Mouse (Mus musculus) layer of hippocampus, adult 2 months (tissue): ENCODE results near the gene Rapgef1. TPM values are rescaled to one million over a fixed set of nuclear protein-coding genes. Genes with fewer than 3 reads are reported as not detected.

ENCODE experiments used
- DNase-seq, 2 experiments: peaks; one replicate each; pipeline ENCODE4 v3.0.0; 2022; ENCODE audit warnings: low spot score in 2 of 2
- H3K27ac ChIP-seq: fragments of 200-600 bp; 2 replicates; pipeline ENCODE4 v1.8.1; 2022
- H3K4me3 ChIP-seq: fragments of 200-600 bp; 2 replicates; pipeline ENCODE4 v1.8.1; 2022; ENCODE audit warnings: mild to moderate bottlenecking
- CTCF ChIP-seq: fragments of 200-600 bp; conservative IDR thresholded peaks from 2 replicates; pipeline ENCODE4 v1.8.1; 2022; ENCODE audit warnings: antibody characterized with exemption, mild to moderate bottlenecking, moderate library complexity
- total RNA-seq, 2 experiments: library from RNA; stranded (reverse); gene quantifications; 2 replicates each; pipeline ENCODE4 v1.2.3; 2021

The Rapgef1 gene
- total RNA-seq, 2 experiments from 2014 or later, result 91.3 to 94.9 TPM

DNA sequence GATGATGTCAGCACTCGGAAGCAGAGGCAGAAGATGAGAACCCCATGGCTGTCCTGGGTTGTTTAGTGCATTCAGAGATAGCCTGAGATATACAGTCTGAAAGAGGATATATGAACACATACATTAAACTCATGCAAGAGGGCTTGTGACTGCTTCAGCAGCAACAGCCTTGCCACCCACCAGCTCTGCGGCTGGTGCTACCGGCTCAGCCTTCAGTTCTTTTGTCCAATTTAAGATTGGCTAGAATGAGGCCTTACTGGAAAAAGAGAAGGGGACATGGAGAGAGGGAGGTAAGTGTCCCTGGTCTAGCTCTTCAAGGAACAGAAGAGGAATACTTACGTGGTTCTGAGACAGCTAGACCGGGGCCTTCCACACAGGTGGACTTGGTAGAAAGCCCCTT lies 13.9 kb upstream of the Rapgef1 start:
- H3K27ac ChIP-seq, result no peak overlapping the region
- no peak for DNase-seq
- TF ChIP-seq CTCF, result no peak
- no peak overlapping the region for H3K4me3 ChIP-seq

- no peak overlapping the region for H3K27ac ChIP-seq
These were observed 13.1 kb upstream of the Rapgef1 start for GRCm38 (mm10) chr2:29606460-29606859.

GRCm38 (mm10) chr2:29617341-29617740 lies 2.2 kb upstream of the Rapgef1 start:
- Histone ChIP-seq H3K27ac (no peak overlapping the region), H3K4me3 (no peak overlapping the region)
- DNase-seq, result no peak
- TF ChIP-seq CTCF, result no peak

More at GRCm38 (mm10) chr2:29606460-29606859, 13.1 kb upstream of the Rapgef1 start:
- TF ChIP-seq CTCF, result no peak
- no peak overlapping the region for H3K4me3 ChIP-seq
- DNase-seq, result no peak

- Histone ChIP-seq H3K4me3 (no peak overlapping the region), H3K27ac (no peak overlapping the region)
- TF ChIP-seq CTCF, result no peak
- no peak for DNase-seq
These were observed 515 bp upstream of the Rapgef1 start for GRCm38 (mm10) chr2:29618926-29619483.

GRCm38 (mm10) chr2:29620301-29620827 lies 844 bp downstream of the Rapgef1 start:
- Histone ChIP-seq H3K27ac (peak overlapping the region; percentile 95), H3K4me3 (peak overlapping the region; percentile 93)
- TF ChIP-seq CTCF, result no peak
- DNase-seq, result no peak

GRCm38 (mm10) chr2:29621163-29621562 lies 1.6 kb downstream of the Rapgef1 start:
- TF ChIP-seq CTCF, result no peak
- peak overlapping the region; percentile 95; the same call in 1 of the 2 replicates for H3K27ac ChIP-seq
- peak overlapping the region; percentile 93 for H3K4me3 ChIP-seq
- DNase-seq, result no peak

DNA sequence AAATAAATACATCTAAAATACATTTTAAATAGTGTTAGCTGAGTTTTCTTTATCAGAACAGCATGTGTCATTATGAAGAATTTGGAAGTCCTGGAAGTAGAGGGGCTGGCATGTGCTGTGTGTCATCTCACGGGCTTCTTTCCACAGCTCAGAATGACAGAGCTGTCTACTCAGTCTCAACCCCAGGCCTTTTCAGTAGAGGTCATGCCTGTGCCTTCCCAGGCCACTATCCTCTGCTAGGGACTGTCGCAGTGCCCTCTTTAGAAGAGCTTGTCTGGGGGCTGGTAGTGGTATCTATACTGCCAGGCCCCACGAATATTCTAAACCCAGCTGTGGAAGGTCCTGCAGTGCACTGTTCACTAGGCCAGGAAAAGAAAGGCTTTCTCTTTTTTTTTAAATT lies 2.1 kb downstream of the Rapgef1 start:
- Histone ChIP-seq H3K4me3 (peak overlapping the region; percentile 93), H3K27ac (0 out of 2 replicates have a peak overlapping the region, but pooled peaks have one; percentile 23)
- TF ChIP-seq CTCF, result no peak
- DNase-seq, result no peak

DNA sequence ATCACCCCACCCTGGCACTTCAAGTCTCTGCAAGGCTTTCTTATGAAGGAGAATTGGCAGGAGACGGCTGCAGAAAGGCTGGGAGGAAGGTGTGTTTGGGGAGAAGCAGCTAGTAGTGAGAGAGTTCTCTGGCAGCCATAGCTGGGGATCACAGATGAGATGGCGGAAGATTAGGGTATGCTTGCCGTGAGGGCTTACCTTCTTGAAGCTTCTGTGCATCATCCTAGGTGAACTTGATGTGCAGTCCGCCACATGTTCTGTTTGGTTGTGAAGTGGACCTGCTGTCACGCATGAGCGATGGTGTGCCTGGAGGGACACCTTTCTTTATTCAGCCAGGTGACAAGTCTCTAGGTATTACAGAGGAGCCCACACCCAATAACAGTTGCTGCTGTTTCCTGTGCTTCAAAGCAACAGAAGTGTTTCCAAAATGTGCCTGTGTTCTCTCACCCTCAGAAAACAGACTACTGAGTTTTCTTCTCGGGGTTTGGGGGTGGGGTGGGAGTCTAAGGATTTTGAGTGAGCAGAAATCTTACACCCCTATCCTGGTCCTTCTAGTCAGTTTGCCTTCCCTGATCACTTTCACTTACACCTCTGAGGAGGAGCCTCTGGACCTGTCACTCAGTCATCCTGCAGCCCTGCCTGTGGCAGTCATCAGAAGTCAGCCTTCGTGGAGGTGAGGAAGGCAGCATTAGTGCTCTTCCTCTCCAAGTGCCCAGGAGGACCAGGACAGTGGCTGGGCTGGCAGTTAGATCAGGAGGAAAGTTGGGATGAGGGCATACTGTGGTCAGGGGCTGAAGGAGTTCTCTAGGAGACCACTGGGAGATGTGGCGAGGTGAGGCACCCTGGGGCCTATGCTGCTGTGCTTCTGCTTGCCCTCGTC lies 2.8 kb downstream of the Rapgef1 start:
- DNase-seq, result no peak
- no peak for TF ChIP-seq CTCF
- Histone ChIP-seq H3K4me3 (no peak overlapping the region), H3K27ac (no peak overlapping the region)

DNA sequence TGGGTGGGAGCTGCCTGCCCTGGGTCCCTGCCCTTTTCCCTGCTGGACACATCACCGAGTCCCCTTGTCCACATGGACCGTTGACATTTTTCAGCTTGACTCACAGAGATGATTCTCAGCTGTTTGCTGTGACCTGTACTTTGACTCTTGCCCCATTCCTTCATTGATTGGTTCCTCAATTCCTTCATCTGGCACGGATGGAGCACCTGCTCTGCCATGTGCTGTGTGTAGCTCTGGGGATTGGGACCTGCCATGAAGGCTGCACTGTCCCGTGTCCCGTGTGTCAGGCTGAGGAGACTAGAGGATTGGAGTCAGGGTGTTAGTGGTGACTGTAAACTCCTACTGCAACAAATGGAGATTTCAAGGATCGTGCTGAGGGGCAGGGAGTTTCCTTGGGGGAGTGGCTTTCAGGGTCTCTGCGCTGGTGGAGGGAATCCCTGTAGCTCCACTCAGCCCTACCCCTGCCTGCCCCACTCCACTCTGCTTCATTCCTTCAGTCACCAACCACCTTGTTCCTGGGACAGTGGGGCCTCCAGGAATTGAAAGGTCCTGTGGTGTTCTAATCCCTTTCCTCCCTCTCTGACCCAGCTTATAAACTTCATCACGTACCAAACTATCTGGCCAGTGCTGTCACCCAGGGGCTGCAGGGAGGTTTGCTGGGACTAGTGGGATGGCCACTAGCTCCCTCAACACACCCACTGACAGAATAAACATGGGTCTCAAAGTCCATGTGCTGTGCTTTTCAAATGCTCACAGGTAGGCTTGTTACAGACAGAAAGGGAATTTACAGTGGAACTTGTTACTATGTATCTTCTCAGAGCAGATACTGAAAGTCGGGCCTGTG lies 3.9 kb downstream of the Rapgef1 start:
- DNase-seq, result no peak
- Histone ChIP-seq H3K27ac (peak overlapping the region; percentile 71), H3K4me3 (no peak overlapping the region)
- no peak for TF ChIP-seq CTCF

DNA sequence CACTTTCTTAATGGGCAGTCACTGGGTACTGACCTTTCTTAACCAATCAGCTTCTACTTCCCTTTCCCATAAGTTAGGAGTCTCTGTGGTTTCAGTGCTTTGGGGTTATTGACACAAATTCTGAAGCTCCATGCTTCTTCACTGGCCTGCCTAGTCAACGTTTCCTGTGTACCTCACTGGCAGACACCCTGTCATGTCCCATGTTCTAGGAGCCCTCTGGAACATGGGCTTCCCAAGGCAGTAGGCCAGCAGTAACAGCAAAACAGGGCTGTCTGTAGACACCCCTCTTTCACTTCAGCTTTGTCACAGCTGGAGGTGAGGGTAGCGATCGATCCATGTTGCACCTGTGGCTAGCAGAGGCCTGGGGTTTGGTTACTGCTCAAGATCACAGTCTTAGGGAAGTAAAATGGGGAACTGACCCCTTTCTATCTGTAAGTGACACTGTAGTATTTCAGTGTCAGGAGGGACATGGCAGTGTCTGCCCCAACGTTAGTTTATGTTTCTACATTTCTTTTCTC lies 4.6 kb downstream of the Rapgef1 start:
- no peak for TF ChIP-seq CTCF
- H3K4me3 ChIP-seq, result no peak overlapping the region

GRCm38 (mm10) chr2:29624739-29625138 lies 5.2 kb downstream of the Rapgef1 start:
- no peak overlapping the region for H3K4me3 ChIP-seq
- peak overlapping the region; percentile 71 for H3K27ac ChIP-seq
- DNase-seq, result no peak
- TF ChIP-seq CTCF, result no peak

More for the DNA sequence above, 4.6 kb downstream of the Rapgef1 start:
- DNase-seq, result no peak
- H3K27ac ChIP-seq, result peak overlapping the region; percentile 71

DNA sequence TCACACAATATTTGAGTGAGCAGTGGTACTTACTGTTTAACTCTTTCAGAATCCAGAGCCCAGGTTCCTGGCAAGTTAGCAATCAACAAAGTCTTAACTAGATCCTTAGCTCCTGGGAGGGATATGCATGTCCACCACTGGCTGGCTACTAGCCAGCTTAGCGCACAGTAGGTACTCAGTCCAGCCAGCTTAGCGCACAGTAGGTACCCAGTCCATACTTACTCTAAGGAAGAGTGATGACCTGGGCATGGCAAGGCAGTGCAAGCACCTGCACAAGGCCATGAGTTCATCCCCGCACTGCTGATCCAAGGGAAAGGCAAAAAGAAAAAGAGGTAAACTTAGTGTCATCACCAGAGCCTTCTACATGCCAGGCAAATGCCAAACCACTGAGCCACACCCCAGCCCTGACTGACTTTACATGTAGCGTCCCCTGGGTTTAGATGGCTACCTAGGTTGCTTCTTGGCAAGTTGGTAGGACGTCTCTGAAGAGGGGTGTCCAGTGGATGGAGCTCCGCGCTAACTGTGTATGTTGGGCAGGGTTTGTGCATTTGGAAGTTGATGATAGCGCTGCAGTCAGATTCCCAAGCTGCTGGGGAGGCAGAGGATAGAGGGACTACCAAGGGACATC lies 6.2 kb downstream of the Rapgef1 start:
- Histone ChIP-seq H3K4me3 (no peak overlapping the region), H3K27ac (no peak overlapping the region; the same call in 1 of the 2 replicates)
- TF ChIP-seq CTCF, result no peak
- DNase-seq, result no peak
